Mouse (Mus musculus): ENCODE data around the gene Tmem205.

Tmem205 gene

DNA sequence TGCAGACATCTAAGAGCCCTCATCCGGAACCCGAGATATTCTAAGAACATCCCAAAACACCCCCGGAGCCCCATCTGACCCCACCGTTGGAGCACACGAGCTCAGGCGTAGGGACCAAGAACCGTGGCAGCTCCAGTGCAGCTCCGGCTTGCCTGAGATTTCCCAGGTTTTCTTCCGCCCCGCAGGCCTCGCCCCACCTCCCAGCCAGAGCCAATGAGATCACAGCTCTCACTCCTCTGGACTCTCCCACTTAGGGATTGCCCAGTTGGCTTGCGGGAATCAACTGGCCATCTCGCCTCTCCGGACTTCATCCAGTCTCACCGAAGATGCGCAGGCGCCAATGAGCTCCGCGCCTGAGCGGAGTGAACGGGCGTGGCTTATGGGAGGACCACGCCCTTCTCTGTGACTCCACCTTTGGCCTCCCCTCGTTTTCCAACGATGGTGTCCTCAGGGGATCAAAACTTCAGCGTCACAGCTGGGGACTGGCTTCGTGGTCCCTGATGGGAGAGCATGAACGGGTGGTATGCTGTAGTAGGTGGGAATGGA is at the start of gene Tmem205, which contains the start of gene Ccdc159:
Gene Tmem205, minus strand, starts transcription at position 349 of the 546 bp plus-strand sequence.
Gene Ccdc159, plus strand, starts transcription at position 264 of the 546 bp plus-strand sequence.
- peak; percentile 99 for DNase-seq

DNA sequence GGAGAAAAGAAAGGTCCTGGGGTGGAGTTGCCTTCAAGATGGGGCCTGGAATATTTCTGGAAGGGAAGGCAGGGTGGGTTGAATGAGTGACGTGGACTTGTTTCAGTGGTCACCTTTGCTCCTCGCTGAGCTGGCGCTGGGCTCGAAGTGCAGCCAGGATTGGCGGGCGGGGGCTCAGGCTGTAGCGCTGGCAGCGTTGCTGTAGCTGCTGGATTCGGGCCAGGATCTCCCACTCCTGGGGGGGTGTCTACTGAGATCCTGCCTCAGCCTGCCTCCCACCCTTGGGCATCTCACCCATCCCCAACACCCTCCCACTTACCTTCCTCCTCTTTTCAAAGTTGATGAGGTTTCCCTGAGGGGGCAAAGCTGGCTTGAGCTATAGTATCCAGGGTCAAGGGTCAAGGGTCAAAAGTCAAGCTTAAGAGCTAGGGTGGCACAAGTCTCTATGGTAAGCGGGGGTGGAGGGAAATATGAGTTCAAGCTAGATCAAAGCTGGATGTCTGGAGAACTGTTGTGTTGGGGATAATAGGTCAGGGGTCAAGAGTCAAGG is 49.3 kb upstream of the Tmem205 start:
- DNase-seq, result no peak

DNA sequence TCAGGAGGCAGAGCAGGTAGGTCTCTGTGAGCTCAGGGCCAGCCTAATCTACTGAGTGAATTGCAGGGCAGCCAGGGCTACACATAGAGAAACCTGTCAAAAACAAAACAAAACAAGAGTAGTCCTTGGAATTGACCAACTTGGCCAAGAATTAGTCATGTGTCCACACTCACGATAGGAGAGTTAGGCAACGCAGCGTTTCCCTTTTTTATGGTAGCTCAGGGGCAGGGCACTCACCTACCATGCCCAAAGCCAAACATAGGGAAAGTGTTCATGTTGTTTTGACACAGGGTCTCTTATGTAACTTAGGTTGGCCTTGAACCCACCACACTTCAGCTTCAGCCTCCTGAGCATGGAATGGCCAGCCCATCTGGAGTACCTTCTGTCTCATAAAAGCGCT is 41.9 kb upstream of the Tmem205 start:
- no peak for DNase-seq

DNA sequence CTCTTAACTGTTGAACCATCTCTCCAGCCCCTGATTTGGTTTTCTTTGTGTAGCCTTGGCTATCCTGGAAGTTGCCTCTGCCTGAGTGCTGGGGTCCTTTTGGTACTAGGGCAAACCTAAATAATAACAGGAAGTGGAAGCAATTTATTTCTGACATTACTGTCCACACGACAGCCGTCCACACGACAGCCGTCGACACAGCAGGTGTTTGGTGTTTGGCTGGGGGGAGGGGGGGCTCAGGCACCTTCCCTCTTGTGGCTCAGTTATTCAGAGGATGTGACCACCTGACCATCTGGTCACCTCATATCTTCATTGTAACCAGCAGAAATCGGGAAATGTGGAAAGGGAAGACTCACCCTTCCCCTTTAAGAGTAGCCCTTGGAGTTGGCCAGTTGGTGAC is 41.5 kb upstream of the Tmem205 start:
- DNase-seq, result no peak

DNA sequence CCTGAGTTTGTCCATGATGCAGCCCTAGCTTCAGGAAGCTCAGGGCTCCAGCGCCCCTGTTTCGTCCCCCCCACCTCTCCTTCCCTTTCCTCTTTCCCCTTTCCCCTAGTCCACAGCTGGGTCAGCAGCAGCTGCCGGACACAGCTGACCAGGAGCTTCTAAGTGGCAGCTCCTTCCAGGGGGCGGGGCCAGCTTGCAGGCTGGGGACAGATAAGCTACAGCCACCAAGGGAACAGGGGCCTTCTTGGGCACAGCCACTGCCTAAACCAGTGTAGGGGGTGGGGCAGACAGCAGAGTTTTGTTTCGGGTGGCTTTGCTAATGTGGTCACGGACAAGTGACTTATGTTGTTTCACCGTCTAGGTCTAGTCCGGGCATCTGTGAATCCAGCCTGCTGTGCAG is 36.1 kb upstream of the Tmem205 start, which contains the start of gene Epor:
Gene Epor, minus strand, starts transcription at position 90 of the 400 bp plus-strand sequence.
- DNase-seq, result peak; percentile 67

DNA sequence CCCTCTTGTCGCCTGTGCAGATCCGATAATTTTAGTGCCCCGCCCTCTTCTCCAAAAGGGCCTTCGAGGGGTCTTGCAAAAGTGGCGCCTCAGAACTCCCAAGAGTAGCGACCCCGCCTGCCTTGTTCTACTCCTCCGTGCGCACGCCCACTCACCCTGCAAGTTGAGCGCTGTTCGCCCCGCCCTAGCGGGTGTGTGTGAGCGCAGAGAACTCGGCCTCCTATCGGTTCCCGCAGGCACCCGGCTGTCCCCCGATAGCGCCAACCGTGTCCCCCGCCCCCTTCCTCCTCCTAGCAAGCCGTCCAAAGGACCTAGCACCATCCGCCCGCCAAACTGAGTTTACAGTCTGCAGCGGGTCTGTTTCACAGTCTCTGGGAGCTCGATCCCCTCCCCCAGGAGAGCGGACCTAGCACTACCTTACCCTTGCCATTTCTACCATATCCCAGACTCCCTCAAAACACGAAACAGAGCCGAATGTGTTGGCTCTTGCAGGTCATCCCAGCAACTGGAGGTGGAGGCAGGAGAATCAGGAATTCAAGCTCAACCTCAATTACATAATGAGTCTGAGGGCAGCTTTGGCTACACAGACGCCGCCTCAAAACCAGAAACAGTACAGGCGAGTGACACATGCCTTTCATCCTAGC is 35.2 kb upstream of the Tmem205 start:
- DNase-seq, result peak; percentile 87

DNA sequence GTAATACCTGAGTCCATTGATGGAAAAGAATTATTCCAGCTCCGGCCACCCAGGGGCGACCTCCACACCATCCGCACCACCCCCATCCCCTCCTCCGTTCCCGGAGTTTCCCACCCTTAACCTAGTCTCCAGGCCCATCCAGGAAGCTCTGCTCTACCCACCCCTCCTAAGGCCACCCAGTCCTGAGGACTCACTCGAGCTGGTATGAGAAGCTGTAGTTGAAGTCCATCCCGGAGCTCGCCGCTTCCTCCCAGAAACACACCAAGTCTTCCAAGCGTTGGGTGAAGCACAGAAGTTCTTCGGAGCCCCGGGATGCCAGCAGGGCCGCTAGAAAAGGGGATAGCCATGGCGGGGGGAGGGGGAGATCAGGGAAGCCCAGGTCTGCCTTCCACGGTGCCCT is 34.7 kb upstream of the Tmem205 start:
- DNase-seq, result no peak

DNA sequence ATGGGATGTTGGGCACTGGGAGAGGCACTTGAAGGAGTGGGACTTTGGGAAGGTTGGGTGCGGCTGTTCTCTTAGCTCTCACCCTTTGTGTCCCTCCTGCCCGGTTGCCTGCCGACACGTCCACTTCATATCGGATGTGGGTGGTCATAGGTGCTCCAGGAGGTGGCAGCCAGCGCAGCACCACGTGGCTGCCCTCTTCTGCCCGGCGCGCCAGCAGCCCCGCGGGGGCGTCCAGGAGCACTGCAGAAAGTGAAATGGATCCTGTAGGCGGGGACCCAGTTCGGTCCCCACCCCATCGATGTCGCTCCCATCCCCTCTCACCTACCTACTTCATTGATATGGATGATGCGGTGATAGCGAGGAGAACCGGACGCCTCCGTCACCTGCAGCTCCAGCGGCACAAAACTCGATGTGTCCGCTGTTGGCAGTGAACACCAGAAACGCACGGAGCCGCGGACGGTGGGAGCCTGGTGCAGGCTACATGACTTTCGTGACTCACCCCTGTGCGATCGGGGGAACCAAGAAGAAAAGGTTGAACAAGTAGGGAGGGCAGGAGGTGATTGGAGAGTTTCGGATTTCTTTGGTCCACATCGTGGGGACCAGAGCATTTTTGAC is 34.1 kb upstream of the Tmem205 start:
- DNase-seq, result no peak

DNA sequence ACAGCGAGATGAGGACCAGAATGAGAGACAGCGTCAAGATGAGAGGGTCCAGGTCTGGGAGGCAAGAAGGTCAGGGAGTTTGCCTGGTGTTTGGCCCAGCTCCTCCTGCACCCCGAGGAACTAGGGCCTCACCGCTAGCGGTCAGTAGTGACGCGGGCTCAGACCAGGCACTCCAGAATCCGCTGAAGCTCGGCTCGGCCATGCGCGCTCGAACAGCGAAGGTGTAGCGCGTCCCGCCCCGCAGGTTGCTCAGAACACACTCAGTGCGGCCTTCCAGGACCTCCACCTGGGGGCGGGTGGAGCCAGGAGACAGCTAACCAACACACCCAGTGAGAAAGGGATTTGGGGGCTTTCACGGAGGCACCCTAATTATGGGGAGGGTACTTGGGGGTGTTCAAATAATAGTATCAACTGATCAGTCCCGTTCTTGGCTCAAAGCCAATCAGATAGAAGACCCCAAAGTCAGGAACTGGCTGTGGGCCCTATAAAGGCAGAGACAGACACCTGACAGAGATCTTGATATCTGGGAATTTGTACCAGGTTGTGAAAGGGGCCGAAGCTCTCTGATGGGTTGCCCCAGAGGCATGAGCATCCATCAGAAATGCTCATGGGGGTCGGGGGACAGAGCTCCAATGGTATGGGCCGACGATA is 33.3 kb upstream of the Tmem205 start:
- DNase-seq, result peak; percentile 57

DNA sequence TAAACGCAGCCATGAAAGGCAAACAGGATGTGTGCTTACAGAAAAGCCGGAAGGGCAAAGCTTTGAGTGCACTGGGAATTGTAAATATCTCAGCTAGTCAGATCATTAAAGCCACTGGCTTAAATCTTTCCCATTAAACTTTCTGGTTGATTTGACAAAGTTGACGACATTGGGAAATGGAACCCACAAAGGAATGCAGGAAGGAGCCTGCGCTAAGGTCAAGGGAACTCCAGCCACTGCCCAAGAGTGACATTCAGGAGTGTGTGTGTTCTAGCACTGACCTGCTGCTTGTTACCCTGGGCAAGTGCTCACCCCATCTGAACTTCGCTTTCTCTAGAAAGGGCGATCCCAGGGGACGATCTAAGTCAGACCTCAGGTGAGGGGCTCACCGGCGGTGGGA is 32.8 kb upstream of the Tmem205 start:
- no peak for DNase-seq

DNA sequence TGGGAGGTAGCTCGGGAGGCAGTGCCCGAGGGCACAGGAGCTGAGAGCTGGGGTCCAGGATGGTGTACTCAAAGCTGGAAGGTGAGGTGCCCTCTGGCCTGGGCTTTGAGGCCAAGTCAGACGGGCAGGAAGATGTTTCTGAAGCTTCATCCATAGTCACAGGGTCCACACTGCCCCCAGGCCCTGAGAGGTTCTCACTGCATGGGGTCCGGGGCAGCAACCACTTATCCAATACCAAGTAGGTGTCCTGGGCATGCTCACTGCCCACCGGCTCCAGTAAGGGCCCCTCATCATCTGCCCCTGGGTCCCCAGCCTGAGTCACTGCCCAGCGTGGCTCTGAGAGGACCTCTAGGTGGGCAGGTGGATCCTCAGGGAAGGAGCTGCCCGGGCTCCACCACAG is 31.9 kb upstream of the Tmem205 start:
- no peak for DNase-seq

DNA sequence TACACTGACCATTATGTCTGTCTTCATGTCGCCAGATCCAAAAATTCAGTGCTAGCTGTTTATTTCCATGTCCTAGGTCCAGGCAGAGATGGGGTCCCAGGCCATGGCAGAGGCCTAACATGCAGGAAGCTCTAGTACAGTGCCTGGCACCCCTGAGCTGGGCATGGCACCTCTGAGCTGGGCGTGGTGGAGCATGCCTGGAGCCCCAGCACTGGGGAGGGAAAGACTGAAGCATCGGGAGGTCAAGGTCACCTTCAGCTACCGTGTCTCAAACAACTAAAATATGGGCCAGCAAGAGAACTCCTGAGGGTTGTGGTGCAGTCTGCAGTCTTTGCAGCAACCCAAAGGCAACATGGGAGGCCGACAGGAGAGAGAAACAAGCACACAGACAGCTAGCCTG is 31.0 kb upstream of the Tmem205 start:
- no peak for DNase-seq

DNA sequence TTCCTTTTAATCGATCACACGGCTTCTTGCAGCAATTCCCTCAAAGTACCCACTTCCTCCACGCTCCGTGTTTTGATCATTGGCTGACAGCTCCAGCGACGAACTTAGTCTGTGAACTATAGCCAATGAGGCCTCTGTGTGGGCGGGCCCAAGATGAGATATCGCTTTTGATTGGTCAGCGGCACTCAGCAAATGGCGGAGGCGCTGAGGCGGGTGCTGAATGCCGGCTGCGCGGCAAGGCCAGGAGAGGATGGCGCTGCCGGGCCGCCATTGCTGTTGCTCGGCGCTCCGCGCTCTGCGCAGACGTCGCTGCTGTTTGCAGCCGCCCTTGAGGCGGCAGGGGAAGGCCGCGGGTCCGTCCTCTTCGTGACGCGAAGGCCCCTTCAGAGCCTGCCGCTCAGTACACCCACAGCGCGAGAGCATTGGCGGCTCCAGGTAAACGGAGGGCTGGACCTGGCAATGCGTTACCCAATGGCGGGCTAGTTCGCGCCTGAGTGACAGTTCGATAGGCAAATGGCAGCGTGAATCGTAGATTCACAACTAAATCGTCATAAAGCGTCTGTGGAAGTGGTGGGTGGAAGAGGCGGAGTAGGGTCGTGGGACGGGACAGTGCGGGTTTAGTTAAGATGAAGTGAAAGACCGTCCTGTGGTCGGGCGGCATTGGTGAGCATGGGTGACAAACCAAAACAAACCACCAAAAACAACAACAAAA is 28.4 kb upstream of the Tmem205 start, which contains the start of gene Swsap1:
Gene Swsap1, plus strand, starts transcription at position 186 of the 712 bp plus-strand sequence.
- DNase-seq, result peak; percentile 97

DNA sequence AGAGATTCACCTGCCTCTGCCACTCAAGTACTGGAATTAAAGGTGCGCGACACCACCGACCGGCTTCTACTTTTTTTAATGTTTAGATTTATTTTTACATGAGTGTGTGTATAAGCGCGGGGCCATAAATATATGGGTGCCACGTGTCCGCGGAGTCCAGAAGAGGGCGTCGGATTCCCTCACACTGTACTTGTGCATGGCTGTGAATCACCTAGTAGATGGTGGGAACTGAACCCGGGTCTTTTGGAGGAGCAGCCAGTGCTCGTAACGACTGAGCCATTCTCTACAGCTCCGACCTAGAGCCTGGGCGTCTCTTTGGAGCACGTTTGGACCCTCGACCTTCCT is 27.8 kb upstream of the Tmem205 start:
- no peak for DNase-seq

DNA sequence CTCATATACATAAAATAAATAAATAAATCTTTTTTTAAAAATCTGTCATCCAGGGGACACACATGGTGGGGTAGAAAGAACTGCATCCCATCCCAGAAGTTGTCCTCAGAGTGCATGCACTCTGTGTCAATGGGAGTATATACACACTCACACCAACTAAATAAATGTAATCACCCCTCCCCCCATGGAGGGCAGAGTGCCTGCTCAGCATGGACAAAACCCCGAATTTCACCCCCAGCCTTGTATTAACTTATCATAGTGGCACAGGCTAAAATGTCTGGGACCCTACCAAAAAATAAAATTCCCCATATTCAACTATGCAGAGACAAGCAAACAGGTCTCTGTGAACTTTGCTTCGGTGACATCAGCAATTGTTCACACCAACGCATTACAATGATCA is 27.3 kb upstream of the Tmem205 start:
- DNase-seq, result no peak

DNA sequence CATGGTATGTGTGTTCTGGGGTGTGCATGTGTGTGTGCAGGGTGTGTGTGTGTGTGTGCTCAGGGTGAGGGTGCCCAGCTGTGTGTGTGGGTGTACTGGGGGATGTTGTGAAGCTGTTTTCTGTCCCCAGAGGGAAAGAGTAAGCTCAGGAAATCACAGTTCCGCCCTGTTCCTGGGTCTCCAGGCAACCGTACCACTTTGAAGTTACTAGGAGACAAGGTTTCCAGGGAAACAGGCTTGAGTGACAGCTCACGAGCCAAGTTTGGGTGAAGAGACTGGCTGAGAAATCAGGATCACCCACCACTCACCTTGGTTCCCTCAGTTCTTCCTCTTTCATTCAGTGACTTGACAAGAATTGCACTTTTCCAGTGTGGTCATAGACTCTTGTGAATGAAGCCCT is 26.2 kb upstream of the Tmem205 start:
- peak; percentile 44 for DNase-seq

DNA sequence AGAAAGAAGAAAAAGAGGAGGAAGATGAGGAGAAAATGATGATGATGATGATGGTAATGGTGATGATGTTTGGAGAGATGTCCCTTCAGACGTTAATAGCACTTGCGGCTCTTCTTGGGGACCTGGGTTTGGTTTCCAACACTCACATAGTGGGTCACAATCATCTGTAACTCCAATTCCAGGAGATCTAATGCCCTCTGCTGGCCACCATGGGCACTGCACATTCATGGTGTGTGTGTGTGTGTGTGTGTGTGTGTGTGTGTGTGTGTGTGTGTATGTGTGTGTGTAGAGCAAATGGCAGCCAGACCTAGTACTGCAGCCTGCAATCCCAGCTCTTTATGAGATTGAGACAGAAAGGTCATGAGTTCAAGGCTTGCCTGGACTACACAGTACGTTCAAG is 24.6 kb upstream of the Tmem205 start:
- no peak for DNase-seq

DNA sequence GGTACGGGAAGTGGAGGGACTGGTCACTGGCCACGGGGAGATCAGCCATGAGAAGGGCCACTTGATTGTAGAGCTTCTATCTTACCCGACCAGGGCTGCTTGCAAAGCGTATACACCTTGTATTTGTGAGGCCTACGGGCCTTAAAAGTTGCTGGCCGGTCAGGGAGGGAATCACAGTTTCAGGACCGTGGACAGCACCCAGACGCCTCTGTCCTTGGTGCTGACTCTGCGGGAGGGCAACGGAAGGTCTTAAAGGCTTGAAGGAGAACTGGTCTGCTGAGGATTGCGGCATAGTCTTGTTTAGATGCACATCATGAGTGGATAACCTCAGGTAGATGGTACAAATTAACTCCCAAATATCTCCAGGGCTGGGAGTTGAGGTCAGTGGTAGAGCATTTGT is 23.0 kb upstream of the Tmem205 start:
- DNase-seq, result peak; percentile 65

DNA sequence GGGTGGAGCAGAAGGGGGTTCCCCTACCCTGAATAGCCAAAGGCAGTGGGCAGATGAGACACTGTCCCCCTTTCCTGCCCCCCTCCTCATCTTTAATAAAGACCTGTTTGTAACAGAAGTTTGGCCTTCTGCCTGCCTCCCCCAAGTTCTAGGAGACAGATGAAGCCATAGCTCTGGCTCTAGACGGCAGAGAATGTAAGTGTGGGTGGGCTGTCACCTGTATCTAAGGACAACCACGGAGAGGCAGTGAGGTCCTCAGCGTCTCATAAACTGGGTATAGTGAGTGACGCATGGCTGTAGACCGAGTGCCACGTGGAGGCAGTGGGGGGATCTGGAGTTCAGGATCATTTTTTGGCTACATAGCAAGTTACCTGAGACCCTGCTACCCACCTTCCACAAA is 21.4 kb upstream of the Tmem205 start:
- no peak for DNase-seq

DNA sequence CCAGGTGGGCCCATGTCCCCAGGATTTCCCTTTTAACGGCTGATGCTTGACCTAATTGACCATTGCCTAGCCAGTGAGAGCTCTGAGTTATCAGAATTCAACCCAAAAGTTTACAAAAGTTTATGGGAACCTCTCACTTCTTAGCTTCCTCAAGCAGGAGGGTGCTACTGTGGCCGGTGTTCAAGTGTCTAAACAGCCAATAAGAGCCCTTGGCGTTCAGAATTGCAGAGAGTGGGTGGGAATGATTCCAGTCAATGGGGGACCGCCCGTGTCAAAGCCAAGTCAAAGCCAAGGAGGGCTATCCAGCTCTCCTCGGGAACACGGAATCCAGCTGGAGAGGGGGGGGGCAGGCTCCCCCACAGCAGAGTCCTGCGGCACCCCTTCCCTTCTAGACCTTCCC is 20.8 kb upstream of the Tmem205 start:
- no peak for DNase-seq

DNA sequence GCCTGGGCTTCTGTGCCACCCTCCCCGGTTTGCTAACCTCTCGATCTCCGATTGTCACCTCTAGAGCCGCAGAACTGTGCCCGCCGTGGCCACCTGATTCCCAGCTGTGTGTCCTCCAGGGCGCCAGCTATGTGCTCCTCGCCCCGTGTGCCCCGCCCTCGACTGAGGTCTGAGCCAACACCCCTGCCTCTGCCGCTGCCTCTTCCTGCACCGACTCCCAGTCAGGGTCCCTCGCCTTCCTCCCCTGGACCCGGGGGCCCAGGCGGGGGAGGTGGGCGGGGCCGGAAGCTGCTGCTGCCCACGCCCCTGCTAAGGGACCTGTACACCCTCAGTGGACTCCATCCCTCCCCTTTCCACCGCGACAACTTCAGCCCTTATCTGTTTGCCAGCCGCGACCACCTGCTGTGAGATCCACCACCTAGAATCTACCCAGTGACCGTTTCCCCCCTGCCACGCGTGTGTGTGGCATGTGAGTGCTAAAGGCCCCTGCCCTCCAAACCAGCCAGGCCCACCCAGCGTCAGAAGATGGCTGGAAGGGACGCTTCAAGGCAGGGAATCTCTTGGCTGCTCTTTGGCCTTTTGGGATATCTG is 20.3 kb upstream of the Tmem205 start:
- DNase-seq, result no peak

DNA sequence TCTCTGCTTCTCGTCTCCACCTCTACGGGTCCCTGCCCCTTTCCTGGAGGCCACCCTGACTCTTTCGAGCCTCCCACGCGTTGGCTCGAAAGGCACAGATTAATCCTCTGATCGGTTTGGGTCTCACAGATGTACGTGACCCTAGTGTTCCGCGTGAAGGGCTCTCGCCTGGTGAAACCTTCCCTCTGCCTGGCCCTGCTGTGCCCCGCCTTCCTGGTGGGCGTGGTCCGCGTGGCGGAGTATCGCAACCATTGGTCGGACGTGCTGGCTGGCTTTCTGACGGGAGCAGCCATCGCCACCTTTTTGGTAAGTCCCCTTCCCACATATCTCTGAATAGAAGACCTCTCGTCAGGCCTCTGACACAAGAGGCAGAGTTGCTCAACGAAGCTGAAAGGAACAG is 16.9 kb upstream of the Tmem205 start:
- DNase-seq, result peak; percentile 35

DNA sequence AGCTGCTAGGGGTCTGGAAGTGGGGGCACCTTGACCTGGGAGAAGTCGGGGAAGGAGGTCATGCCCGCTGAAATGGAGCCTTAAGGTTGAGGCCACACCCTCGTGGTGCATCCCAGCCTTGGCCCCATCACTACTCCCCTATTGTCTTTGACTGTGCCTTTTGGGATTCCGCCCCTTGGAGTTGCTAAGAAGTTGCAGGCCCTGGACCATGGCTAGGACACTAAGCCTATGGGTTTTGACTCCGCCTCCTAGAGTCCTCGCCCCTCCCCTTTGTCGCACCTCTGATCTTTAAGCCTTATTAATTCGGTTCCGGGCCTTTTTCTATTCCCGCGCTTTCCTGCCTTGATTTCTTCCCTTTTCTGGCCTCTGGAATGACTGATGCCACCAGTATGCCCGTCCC is 16.3 kb upstream of the Tmem205 start:
- DNase-seq, result no peak
